Mouse (Mus musculus) heart, postnatal 0 days (tissue): ENCODE data around the gene Coq2.

Experiments
- CTCF ChIP-seq: IDR thresholded peaks from 2 replicates; pipeline ENCODE4 v1.5.1; 2016; ENCODE audit warnings: antibody characterized with exemption, control low read depth, low read depth
- EP300 ChIP-seq: IDR thresholded peaks from 2 replicates; pipeline ENCODE4 v1.6.1; 2016; ENCODE audit warnings: antibody characterized with exemption, low read depth

GRCm38 (mm10) chr5:100607090-100607762 lies 67.7 kb downstream of the Coq2 start:
- TF ChIP-seq CTCF (no peak), EP300 (no peak)
